Mouse (Mus musculus) CD4-positive, CD25-positive, alpha-beta regulatory T cell, adult 9 weeks (primary cell): ENCODE results near the gene Srprb. TPM values are rescaled to one million over a fixed set of nuclear protein-coding genes. Genes with fewer than 3 reads are reported as not detected.

ENCODE experiments used
- polyA plus RNA-seq: library from polyadenylated mRNA; unstranded; fragments of 100-300 nt; shearing (Covaris generic); gene quantifications from one replicate; pipeline ENCODE4 v1.2.1, GENCODE M21; 2017

Srprb gene
- 52.6 TPM for polyA plus RNA-seq

DNA sequence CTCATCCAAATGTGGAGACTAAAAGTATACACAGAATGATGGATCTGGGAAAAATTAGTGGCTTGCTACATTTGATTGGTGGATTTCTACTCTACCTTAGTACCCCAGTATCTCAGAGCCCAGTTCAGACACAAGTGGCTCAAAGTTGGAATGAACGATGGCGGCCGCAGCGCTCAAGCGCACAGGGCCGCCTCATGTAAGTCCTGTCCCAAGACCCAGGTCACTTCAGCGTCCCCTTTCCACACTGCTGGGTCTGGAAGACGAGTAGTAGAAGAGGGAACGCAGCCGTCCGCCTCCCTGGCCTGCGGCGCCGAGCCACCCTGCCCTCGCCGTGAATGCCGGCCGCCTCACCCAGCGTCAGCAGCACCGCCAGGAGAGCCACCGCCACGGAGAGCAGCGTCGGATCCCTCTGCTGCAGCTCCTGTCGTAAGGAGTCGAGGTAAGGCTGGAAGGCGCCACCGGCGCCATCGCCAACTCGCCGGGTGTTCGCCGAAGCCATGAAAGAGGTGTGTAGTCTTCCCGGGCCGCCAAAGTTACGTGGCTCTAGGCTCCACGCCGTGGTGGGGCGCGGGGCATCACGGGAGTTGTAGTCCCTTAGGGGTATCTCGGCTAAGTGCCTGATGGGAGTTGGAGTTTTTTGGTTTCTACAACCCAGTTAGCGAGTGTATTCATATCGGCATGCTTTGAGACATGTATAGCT, at the start of gene Srprb:
Gene Srprb, minus strand, starts transcription at position 577 of the 700 bp plus-strand sequence.

DNA sequence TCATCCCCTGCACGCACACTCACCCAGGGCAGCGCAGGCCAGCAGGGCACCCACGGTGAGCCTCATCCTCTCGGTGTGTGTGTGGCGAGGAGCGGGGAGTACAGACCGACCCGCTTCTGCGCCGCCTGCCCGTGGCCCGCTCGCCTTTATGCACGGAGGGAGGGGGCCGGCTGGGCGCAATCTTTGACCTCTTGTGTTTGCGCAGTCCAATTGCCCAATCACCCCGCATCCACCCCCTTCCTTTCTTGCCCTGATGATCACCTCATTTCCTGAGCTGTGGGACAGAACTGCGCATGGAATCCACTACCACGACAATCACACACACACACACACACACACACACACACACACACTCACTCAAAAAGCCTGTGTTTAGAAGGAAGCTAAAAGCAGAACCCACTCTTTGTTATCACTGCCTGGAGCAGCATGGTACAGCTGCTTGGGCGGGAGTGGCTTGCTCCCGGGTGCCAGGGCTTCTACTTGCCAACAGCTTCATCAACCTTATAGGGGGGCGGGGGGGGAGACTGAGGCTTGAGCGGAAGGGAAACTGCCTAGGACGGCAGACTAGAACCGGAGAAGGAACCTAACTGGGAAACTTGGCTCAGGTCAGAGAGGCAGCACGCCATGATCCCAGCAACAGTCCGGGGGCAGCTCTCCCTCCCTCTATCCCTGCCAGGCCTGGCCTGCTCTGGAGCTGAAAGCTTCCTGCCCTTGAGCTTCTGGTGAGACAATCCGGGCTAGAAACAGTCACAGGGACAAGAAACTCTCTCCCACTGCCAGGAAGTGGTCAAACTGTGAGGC, 28.4 kb upstream of the Srprb start, which contains the start of the genes Gm20425 and Trf:
Gene Gm20425, minus strand, starts transcription at position 157 of the 801 bp plus-strand sequence.
Gene Trf, minus strand, starts transcription at position 294 of the 801 bp plus-strand sequence.

Other genes starting within 250 kb of the Srprb start
- 0.32 TPM for gene Slco2a1, start 213.4 kb downstream of the Srprb start, polyA plus RNA-seq
- gene Rab6b, start 90.3 kb downstream of the Srprb start, polyA plus RNA-seq, result 8.0 TPM
- gene Gm20425, start 28.2 kb upstream of the Srprb start, polyA plus RNA-seq, result 2.9 TPM
- gene Trf, start 28.3 kb upstream of the Srprb start, polyA plus RNA-seq, result 6.3 TPM
- gene 1300017J02Rik, start 102.9 kb upstream of the Srprb start, polyA plus RNA-seq, result 1.5 TPM
- 16.0 TPM for gene Topbp1, start 103.1 kb upstream of the Srprb start, polyA plus RNA-seq
- 53.5 TPM for gene Cdv3, start 163.7 kb upstream of the Srprb start, polyA plus RNA-seq